Mouse (Mus musculus) liver, embryonic 11.5 days (tissue): ENCODE data around the gene Dnm1l. TPM values are rescaled to one million over a fixed set of nuclear protein-coding genes. Genes with fewer than 3 reads are reported as not detected.
A peak's percentile ranks its signal among the peaks of the same experiment; 100 is the strongest.
"Not testable (repeated sequence)": the region's sequence is repeated elsewhere in the genome, so short reads cannot be mapped to it uniquely, and the experiment has no call there.

Experiments
- ATAC-seq: fragments of 200-750 bp; cut with Nextera tagmentation; replicated peaks from 2 replicates; pipeline ENCODE4 v1.8.0; 2017; ENCODE audit warnings: moderate number of reproducible peaks, mild to moderate bottlenecking, moderate TSS enrichment, moderate library complexity; ENCODE audit not compliant: low FRiP score
- DNase-seq: peaks from one replicate; pipeline ENCODE4 v3.0.0-alpha.2; 2017; ENCODE audit warnings: low spot score
- H3K27ac ChIP-seq: fragments of 300-500 bp; sonication (generic); 2 replicates; pipeline ENCODE4 v1.5.1; 2014; ENCODE audit warnings: mild to moderate bottlenecking, low read depth, low read length, control low read depth
- H3K27me3 ChIP-seq: fragments of 300-500 bp; sonication (generic); replicated peaks from 2 replicates; pipeline ENCODE4 v1.6.1; 2014; ENCODE audit warnings: low read length, mixed read lengths; ENCODE audit not compliant: control insufficient read depth, insufficient read depth
- H3K36me3 ChIP-seq: fragments of 300-500 bp; sonication (generic); 2 replicates; pipeline ENCODE4 v1.6.1; 2014; ENCODE audit warnings: mild to moderate bottlenecking, low read length, moderate library complexity, mixed read lengths; ENCODE audit not compliant: control insufficient read depth, insufficient read depth
- H3K4me1 ChIP-seq: fragments of 300-500 bp; sonication (generic); replicated peaks from 2 replicates; pipeline ENCODE4 v1.6.1; 2014; ENCODE audit warnings: low read length, mixed read lengths; ENCODE audit not compliant: control insufficient read depth, insufficient read depth
- H3K4me2 ChIP-seq: fragments of 300-500 bp; sonication (generic); 2 replicates; pipeline ENCODE4 v1.6.1; 2014; ENCODE audit warnings: mild to moderate bottlenecking, control low read depth, moderate library complexity
- H3K4me3 ChIP-seq: fragments of 300-500 bp; sonication (generic); 2 replicates; pipeline ENCODE4 v1.5.1; 2014; ENCODE audit warnings: low read depth, low read length, control low read depth
- H3K9ac ChIP-seq: fragments of 300-500 bp; sonication (generic); 2 replicates; pipeline ENCODE4 v1.6.1; 2014; ENCODE audit warnings: low read depth, low read length, control low read depth
- H3K9me3 ChIP-seq: fragments of 300-500 bp; sonication (generic); 2 replicates; pipeline ENCODE4 v1.6.1; 2016; ENCODE audit warnings: low read length, inconsistent platforms, mixed read lengths; ENCODE audit not compliant: control insufficient read depth
- WGBS: fragments of 180-500 bp; shearing (Covaris S2); extraction: QIAGEN DNeasy Blood & Tissue Kit; methylation state at CpG from one replicate; pipeline ENCODE4 v1.1.7; 2014; 5-methylcytosine and 5-hydroxymethylcytosine counted together
- polyA plus RNA-seq: library from polyadenylated mRNA; unstranded; fragments of >200 nt; fragmentation: Nextera tagmentation; extraction: Ambion mirVana; gene quantifications from 2 replicates; pipeline ENCODE4 v1.2.1, GENCODE M21; 2014

The Dnm1l gene
- polyA plus RNA-seq, result 52.9 and 55.1 TPM in 2 replicates

GRCm38 (mm10) chr16:16358481-16359100 lies at the start of gene Dnm1l:
Gene Dnm1l, minus strand, starts transcription at chr16:16358959.
- Histone ChIP-seq H3K27ac (peak within 1 kb of the TSS; percentile 92), H3K27me3 (no peaks in the 10 kb centered on the region), H3K9ac (peak within 1 kb of the TSS; percentile 91), H3K9me3 (no peaks in the 10 kb centered on the region), H3K4me1 (no peaks in the 10 kb centered on the region; the same call in 1 of the 2 replicates), H3K4me3 (peak within 1 kb of the TSS; percentile 90), H3K4me2 (peak within 1 kb of the TSS; percentile 82), H3K36me3 (no peaks in the 10 kb centered on the region)
- peak; percentile 86 for DNase-seq
- ATAC-seq, result peak; percentile 100
- WGBS, result under 1% methylated on average over 55 of the region's 55 CpGs

- not testable (repeated sequence) for H3K27ac ChIP-seq, ATAC-seq
- whole genome bisulfite sequencing, result 62% methylated on average over 8 of the region's 9 CpGs
These were observed 8.5 kb upstream of the Dnm1l start for GRCm38 (mm10) chr16:16367217-16367616.

GRCm38 (mm10) chr16:16359101-16359482 lies 333 bp upstream of the Dnm1l start:
- Histone ChIP-seq H3K4me3 (peak overlapping the region; percentile 90), H3K9ac (peak overlapping the region; percentile 91), H3K4me2 (peak overlapping the region; percentile 82)
- H3K9me3 ChIP-seq, H3K4me1 ChIP-seq, H3K27me3 ChIP-seq, H3K36me3 ChIP-seq, H3K27ac ChIP-seq, DNase-seq, ATAC-seq: not testable (repeated sequence)
- WGBS, result 50% methylated on average over 9 of the region's 9 CpGs

More at GRCm38 (mm10) chr16:16367217-16367616, 8.5 kb upstream of the Dnm1l start:
- H3K36me3 ChIP-seq, H3K4me2 ChIP-seq, H3K4me3 ChIP-seq, H3K4me1 ChIP-seq, H3K9me3 ChIP-seq, H3K27me3 ChIP-seq, DNase-seq, H3K9ac ChIP-seq: not testable (repeated sequence)

GRCm38 (mm10) chr16:16357908-16358307 lies 851 bp downstream of the Dnm1l start:
- Histone ChIP-seq H3K27me3 (no peaks in the 10 kb centered on the region), H3K36me3 (peaks cover under 1% of the 10 kb centered on the region; the same call in 1 of the 2 replicates), H3K4me1 (no peaks in the 10 kb centered on the region; the same call in 1 of the 2 replicates), H3K27ac (peak overlapping the region; percentile 92; the same call in 1 of the 2 replicates), H3K9ac (peak overlapping the region; percentile 91), H3K9me3 (no peaks in the 10 kb centered on the region; the same call in 1 of the 2 replicates), H3K4me3 (peak overlapping the region; percentile 90), H3K4me2 (peak overlapping the region; percentile 82)
- WGBS, result 4% methylated on average over 6 of the region's 6 CpGs
- ATAC-seq, result no peak
- DNase-seq, result no peak

GRCm38 (mm10) chr16:16346420-16346819 lies 12.3 kb downstream of the Dnm1l start:
- DNase-seq, result no peak
- Histone ChIP-seq H3K4me3 (no peak overlapping the region), H3K27me3 (no peaks in the 10 kb centered on the region), H3K36me3 (peaks cover 3% of the 10 kb centered on the region; the same call in 1 of the 2 replicates), H3K27ac (no peak overlapping the region), H3K9me3 (no peaks in the 10 kb centered on the region), H3K9ac (no peak overlapping the region), H3K4me1 (no peaks in the 10 kb centered on the region), H3K4me2 (no peak overlapping the region)
- 85% methylated on average over 5 of the region's 5 CpGs for WGBS
- ATAC-seq, result no peak

- Histone ChIP-seq H3K4me2 (no peak overlapping the region), H3K9me3 (no peaks in the 10 kb centered on the region), H3K4me1 (no peaks in the 10 kb centered on the region), H3K27ac (no peak overlapping the region), H3K27me3 (no peaks in the 10 kb centered on the region), H3K36me3 (peaks cover 11% of the 10 kb centered on the region), H3K4me3 (no peak overlapping the region), H3K9ac (no peak overlapping the region)
- no peak for DNase-seq
- no peak for ATAC-seq
- 89% methylated on average over 5 of the region's 5 CpGs for WGBS
These were observed 32.9 kb downstream of the Dnm1l start for GRCm38 (mm10) chr16:16325775-16326336.

- Histone ChIP-seq H3K9ac (no peak overlapping the region), H3K4me2 (no peak overlapping the region), H3K4me3 (no peak overlapping the region), H3K27ac (no peak overlapping the region), H3K9me3 (no peaks in the 10 kb centered on the region), H3K4me1 (no peaks in the 10 kb centered on the region), H3K36me3 (peaks cover 21% of the 10 kb centered on the region), H3K27me3 (no peaks in the 10 kb centered on the region)
- ATAC-seq (no peak; the same call in 1 of the 2 replicates), DNase-seq (no peak)
- 87% methylated on average over 5 of the region's 5 CpGs for WGBS
These were observed 47.4 kb downstream of the Dnm1l start for GRCm38 (mm10) chr16:16311319-16311718.

- Histone ChIP-seq H3K9ac (peak overlapping the region; percentile 96), H3K36me3 (peaks cover 12% of the 10 kb centered on the region; the same call in 1 of the 2 replicates), H3K27ac (peak overlapping the region; percentile 90; the same call in 1 of the 2 replicates), H3K4me3 (peak overlapping the region; percentile 89), H3K4me1 (peaks cover 6% of the 10 kb centered on the region; the same call in 1 of the 2 replicates), H3K9me3 (no peaks in the 10 kb centered on the region), H3K4me2 (peak overlapping the region; percentile 82), H3K27me3 (no peaks in the 10 kb centered on the region)
- 18% methylated on average over 7 of the region's 7 CpGs for WGBS
- no peak for ATAC-seq
- no peak for DNase-seq
These were observed 54.9 kb downstream of the Dnm1l start for GRCm38 (mm10) chr16:16303888-16304287.
